Mouse (Mus musculus) erythroblast, embryonic 14.5 days (primary cell): ENCODE measurements around the gene 4930518I15Rik.

Experiments used
- GATA1 ChIP-seq: IDR thresholded peaks from 2 replicates; pipeline ENCODE4 v1.6.1; 2012; ENCODE audit warnings: low read length, inconsistent platforms, mixed read lengths
- TAL1 ChIP-seq: IDR thresholded peaks from 3 replicates; pipeline ENCODE4 v1.6.1; 2012; ENCODE audit warnings: low read length, inconsistent platforms, mixed read lengths

DNA sequence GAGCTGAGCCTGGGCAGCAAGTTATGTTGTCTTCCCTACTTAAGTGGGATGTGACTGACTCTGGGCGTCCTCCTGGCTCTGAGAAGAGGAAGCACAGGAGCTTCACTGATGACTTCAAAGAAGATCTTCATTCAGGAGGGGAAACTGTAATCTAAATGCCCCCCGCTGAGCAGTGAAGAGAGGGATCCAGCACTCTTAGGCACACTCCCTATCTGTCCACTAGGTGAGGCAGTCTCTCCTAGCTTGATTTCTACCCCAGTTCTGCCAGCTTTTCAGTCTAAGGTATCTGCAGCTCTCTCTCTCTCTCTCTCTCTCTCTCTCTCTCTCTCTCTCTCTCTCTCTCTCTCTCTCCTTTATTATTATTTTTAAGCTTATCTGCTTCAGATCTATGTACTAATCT is 45.6 kb upstream of the 4930518I15Rik start:
- TF ChIP-seq TAL1 (no peak), GATA1 (no peak)
